Mouse (Mus musculus) forebrain, embryonic 11.5 days (tissue): Measurements from ENCODE around the gene Mrpl47. TPM values are rescaled to one million over a fixed set of nuclear protein-coding genes. Genes with fewer than 3 reads are reported as not detected.

ENCODE experiments used
- ATAC-seq: fragments of 200-750 bp; cut with Nextera tagmentation; replicated peaks from 2 replicates; pipeline ENCODE4 v1.8.0; 2017; ENCODE audit warnings: moderate TSS enrichment; ENCODE audit not compliant: low FRiP score
- DNase-seq: peaks from one replicate; pipeline ENCODE4 v3.0.0-alpha.2; 2017; ENCODE audit warnings: low spot score
- H3K27ac ChIP-seq: fragments of 300-500 bp; sonication (generic); 2 replicates; pipeline ENCODE4 v1.5.1; 2014; ENCODE audit warnings: low read depth, low read length
- H3K27me3 ChIP-seq: fragments of 300-500 bp; sonication (generic); 2 replicates; pipeline ENCODE4 v1.6.1; 2014; ENCODE audit warnings: mild to moderate bottlenecking, low read length, mixed read lengths; ENCODE audit not compliant: control insufficient read depth, insufficient read depth
- H3K36me3 ChIP-seq: fragments of 300-500 bp; sonication (generic); 2 replicates; pipeline ENCODE4 v1.6.1; 2014; ENCODE audit warnings: mild to moderate bottlenecking, low read length, moderate library complexity, mixed read lengths; ENCODE audit not compliant: control insufficient read depth, insufficient read depth
- H3K4me1 ChIP-seq: fragments of 300-500 bp; sonication (generic); replicated peaks from 2 replicates; pipeline ENCODE4 v1.6.1; 2014; ENCODE audit warnings: low read length, mixed read lengths; ENCODE audit not compliant: control insufficient read depth, insufficient read depth
- H3K4me2 ChIP-seq: fragments of 300-500 bp; sonication (generic); 2 replicates; pipeline ENCODE4 v1.6.1; 2014; ENCODE audit warnings: low read depth, mild to moderate bottlenecking, low read length, moderate library complexity, mixed read lengths; ENCODE audit not compliant: severe bottlenecking
- H3K4me3 ChIP-seq: fragments of 300-500 bp; sonication (generic); 2 replicates; pipeline ENCODE4 v1.5.1; 2014; ENCODE audit warnings: low read depth, low read length
- H3K9ac ChIP-seq: fragments of 300-500 bp; sonication (generic); 2 replicates; pipeline ENCODE4 v1.6.1; 2014; ENCODE audit warnings: low read length
- H3K9me3 ChIP-seq: fragments of 300-500 bp; sonication (generic); 2 replicates; pipeline ENCODE4 v1.6.1; 2016; ENCODE audit warnings: low read length, mixed read lengths; ENCODE audit not compliant: control insufficient read depth
- WGBS: fragments of 180-500 bp; shearing (Covaris S2); extraction: QIAGEN DNeasy Blood & Tissue Kit; methylation state at CpG from one replicate; pipeline ENCODE4 v1.1.7; 2014; 5-methylcytosine and 5-hydroxymethylcytosine counted together
- polyA plus RNA-seq: library from polyadenylated mRNA; unstranded; fragments of >200 nt; fragmentation: Nextera tagmentation; extraction: Ambion mirVana; gene quantifications from 2 replicates; pipeline ENCODE4 v1.2.1, GENCODE M21; 2014

Gene Mrpl47
- polyA plus RNA-seq, 1 experiment from 2014 or later, result 43.7 TPM

GRCm38 (mm10) chr3:32687156-32687555 lies 50.2 kb downstream of the Mrpl47 start:
- WGBS, result 75% methylated on average over 4 of the region's 4 CpGs
- ATAC-seq, result no peak
- Histone ChIP-seq H3K4me1 (no peaks in the 10 kb centered on the region), H3K9ac (no peak overlapping the region), H3K9me3 (no peaks in the 10 kb centered on the region), H3K27ac (no peak overlapping the region), H3K4me3 (no peak overlapping the region), H3K27me3 (no peaks in the 10 kb centered on the region), H3K36me3 (no peaks in the 10 kb centered on the region), H3K4me2 (no peak overlapping the region)
- DNase-seq, result no peak

GRCm38 (mm10) chr3:32686537-32686936 lies 50.9 kb downstream of the Mrpl47 start:
- no peak overlapping the region for H3K4me3 ChIP-seq
- no peaks in the 10 kb centered on the region for H3K27me3 ChIP-seq
- no peaks in the 10 kb centered on the region for H3K9me3 ChIP-seq
- H3K4me2 ChIP-seq, result no peak overlapping the region
- no peak overlapping the region for H3K27ac ChIP-seq
- DNase-seq (no peak), ATAC-seq (no peak)
- H3K36me3 ChIP-seq, result no peaks in the 10 kb centered on the region
- H3K4me1 ChIP-seq, result no peaks in the 10 kb centered on the region
- no peak overlapping the region for H3K9ac ChIP-seq
- WGBS, result 68% methylated on average over 1 of the region's 1 CpGs

- H3K27ac ChIP-seq, result no peak overlapping the region
- H3K27me3 ChIP-seq, result no peaks in the 10 kb centered on the region
- H3K4me1 ChIP-seq, result no peaks in the 10 kb centered on the region
- no peak for ATAC-seq
- H3K9me3 ChIP-seq, result no peaks in the 10 kb centered on the region
- no peak overlapping the region for H3K9ac ChIP-seq
- H3K4me2 ChIP-seq, result no peak overlapping the region
- no peak for DNase-seq
- WGBS, result 83% methylated on average over 3 of the region's 3 CpGs
- H3K36me3 ChIP-seq, result no peaks in the 10 kb centered on the region
- H3K4me3 ChIP-seq, result no peak overlapping the region
These were observed 52.8 kb downstream of the Mrpl47 start for GRCm38 (mm10) chr3:32684631-32685030.

- Histone ChIP-seq H3K36me3 (no peaks in the 10 kb centered on the region), H3K4me3 (no peak overlapping the region)
- 86% methylated on average over 11 of the region's 12 CpGs for WGBS
These were observed 54.4 kb downstream of the Mrpl47 start for GRCm38 (mm10) chr3:32682910-32683531.

GRCm38 (mm10) chr3:32676393-32676792 lies 61.0 kb downstream of the Mrpl47 start:
- no peaks in the 10 kb centered on the region for H3K36me3 ChIP-seq
- H3K27me3 ChIP-seq, result no peaks in the 10 kb centered on the region
- DNase-seq (no peak), ATAC-seq (no peak; the same call in 1 of the 2 replicates)
- no peak overlapping the region for H3K9ac ChIP-seq
- no peak overlapping the region for H3K4me3 ChIP-seq
- H3K9me3 ChIP-seq, result no peaks in the 10 kb centered on the region
- H3K27ac ChIP-seq, result no peak overlapping the region
- WGBS, result 90% methylated on average over 6 of the region's 6 CpGs
- H3K4me1 ChIP-seq, result no peaks in the 10 kb centered on the region
- no peak overlapping the region for H3K4me2 ChIP-seq

More at GRCm38 (mm10) chr3:32682910-32683531, 54.4 kb downstream of the Mrpl47 start:
- no peak for ATAC-seq
- no peak overlapping the region for H3K4me2 ChIP-seq
- H3K27ac ChIP-seq, result no peak overlapping the region
- H3K9ac ChIP-seq, result no peak overlapping the region
- H3K27me3 ChIP-seq, result no peaks in the 10 kb centered on the region
- no peak for DNase-seq
- no peaks in the 10 kb centered on the region for H3K9me3 ChIP-seq
- H3K4me1 ChIP-seq, result no peaks in the 10 kb centered on the region

Other genes with a start within 250 kb of the Mrpl47 start
- gene Kcnmb3, start 245.4 kb downstream of the Mrpl47 start, polyA plus RNA-seq, result 0.21 TPM in 1 of 2 replicates, not detected in the other
- 47.0 and 56.9 TPM in 2 replicates for gene Zfp639, start 227.3 kb downstream of the Mrpl47 start, polyA plus RNA-seq
- gene Mfn1, start 208.1 kb downstream of the Mrpl47 start, polyA plus RNA-seq, result 35.9 and 38.6 TPM in 2 replicates
- 35.5 and 45.6 TPM in 2 replicates for gene Gnb4, start 121.0 kb downstream of the Mrpl47 start, polyA plus RNA-seq
- 276 and 280 TPM in 2 replicates for gene Actl6a, start 31.3 kb downstream of the Mrpl47 start, polyA plus RNA-seq
- 248 and 270 TPM in 2 replicates for gene Ndufb5, start 615 bp downstream of the Mrpl47 start, polyA plus RNA-seq
- 8.0 and 8.4 TPM in 2 replicates for gene Usp13, start 79.9 kb upstream of the Mrpl47 start, polyA plus RNA-seq